Mouse (Mus musculus) thymus, adult 2 months (tissue): ENCODE data around the gene Colgalt1.

Source experiments
- CTCF ChIP-seq: fragments of 200-500 bp; IDR thresholded peaks from 2 replicates; pipeline ENCODE4 v1.5.1; 2012; ENCODE audit warnings: mild to moderate bottlenecking, control low read depth, low read length, moderate library complexity, borderline replicate concordance; ENCODE audit not compliant: control insufficient read depth, poor library complexity, insufficient read depth; ENCODE audit errors: extremely low read depth
- POLR2A ChIP-seq: fragments of 200-500 bp; IDR thresholded peaks from 2 replicates; pipeline ENCODE4 v1.6.1; 2012; ENCODE audit warnings: mild to moderate bottlenecking, low read length, control low read depth, moderate library complexity; ENCODE audit not compliant: control insufficient read depth, poor library complexity, insufficient read depth; ENCODE audit errors: extremely low read depth

GRCm38 (mm10) chr8:71569366-71570290 lies 41.2 kb upstream of the Colgalt1 start:
- TF ChIP-seq CTCF (no peak), POLR2A (no peak)
